In the genomic region with DNA sequence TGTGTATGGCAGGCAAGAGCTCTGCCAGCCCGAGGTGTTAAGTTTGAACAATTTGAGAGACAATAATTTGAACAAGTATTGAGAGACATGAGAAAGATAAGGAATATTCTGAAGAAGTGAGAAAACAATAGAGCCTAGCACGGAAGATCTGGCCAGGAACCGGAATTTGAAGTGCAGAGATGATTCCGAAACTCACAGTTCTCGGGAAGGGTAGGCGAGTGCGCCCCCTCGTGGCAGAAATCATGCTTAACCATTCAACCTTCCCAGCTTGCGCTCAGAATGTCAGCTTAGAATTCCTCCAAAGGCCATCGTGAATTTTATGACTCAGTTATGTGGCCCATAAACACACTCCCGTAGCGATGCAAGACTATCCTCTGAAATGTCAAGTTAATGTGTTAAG, we compare ENCODE assay signal across 8 mouse cellular contexts. TPM values are rescaled to one million over a fixed set of nuclear protein-coding genes. Genes with fewer than 3 reads are reported as not detected.
A peak's percentile ranks its signal among the peaks of the same experiment; 100 is the strongest.
DNase-seq lines count a peak whose midpoint lies in the region; ATAC-seq lines count a peak whose summit lies in the region.

No protein-coding gene starts in this region.

- H3K9ac ChIP-seq in midbrain, embryonic 13.5 days (replicated peaks): no peak overlapping the region

- WGBS in limb, embryonic 10.5 days: 5% methylated on average over 12 of the region's 12 CpGs
- 3% methylated on average over 12 of the region's 12 CpGs for WGBS in midbrain, embryonic 13.5 days

- H3K36me3 ChIP-seq in limb, embryonic 10.5 days: no peaks in the 10 kb centered on the region
- no peaks in the 10 kb centered on the region for H3K36me3 ChIP-seq in midbrain, embryonic 13.5 days

- H3K27ac ChIP-seq in limb, embryonic 10.5 days: no peak overlapping the region; the same call in 1 of the 2 replicates
- no peak overlapping the region for H3K27ac ChIP-seq in midbrain, embryonic 13.5 days

- no peak for ATAC-seq in midbrain, embryonic 13.5 days

- peak; percentile 90 for DNase-seq in adrenal gland, adult 2 months
- peak; percentile 86 for DNase-seq in embryo, embryonic 11 days
- DNase-seq in gastrocnemius, postnatal 4 days (ENCODE audit: low spot score in 2 of 2): peak; percentile 80 to 89
- peak; percentile 65 for DNase-seq in kidney, adult 11 months
- DNase-seq in limb, embryonic 10.5 days (ENCODE audit: low spot score): peak; percentile 94
- DNase-seq in skeletal muscle tissue, adult 2 months (ENCODE audit: low read depth, low spot score): peak; percentile 67
- peak; percentile 59 for DNase-seq in yolk sac, embryonic 10.5 days (ENCODE audit: low spot score)

- no peaks in the 10 kb centered on the region for H3K9me3 ChIP-seq in limb, embryonic 10.5 days (replicated peaks)
- no peaks in the 10 kb centered on the region for H3K9me3 ChIP-seq in midbrain, embryonic 13.5 days

- H3K4me2 ChIP-seq in midbrain, embryonic 13.5 days (replicated peaks): peak overlapping the region; percentile 22; the same call in 1 of the 2 replicates

- peaks cover 39% of the 10 kb centered on the region for H3K27me3 ChIP-seq in limb, embryonic 10.5 days (ENCODE audit: low read depth, poor library complexity, severe bottlenecking)
- H3K27me3 ChIP-seq in midbrain, embryonic 13.5 days: peaks cover 33% of the 10 kb centered on the region

- peaks cover 13% of the 10 kb centered on the region for H3K4me1 ChIP-seq in limb, embryonic 10.5 days
- H3K4me1 ChIP-seq in midbrain, embryonic 13.5 days (replicated peaks): peaks cover 6% of the 10 kb centered on the region

- peak overlapping the region; percentile 29 for H3K4me3 ChIP-seq in limb, embryonic 10.5 days
- H3K4me3 ChIP-seq in midbrain, embryonic 13.5 days (replicated peaks): peak overlapping the region; percentile 10; the same call in 1 of the 2 replicates

RNA-seq across cellular contexts. Expression of gene Zfyve27, which starts 2.4 kb away (rescaled TPM):
- total RNA-seq in adrenal gland, adult 2 months (2021): 10 to 100 TPM; 43.6 to 47.9 TPM
- polyA plus RNA-seq in adrenal gland, adult 2 months (2012; rRNA removed): 37.6 and 49.2 TPM in 2 replicates
- 10 to 100 TPM; 18.6 to 22.3 TPM for total RNA-seq in gastrocnemius, postnatal 4 days (2021)
- polyA plus RNA-seq in limb, embryonic 10.5 days (2016; fragmentation: Nextera tagmentation; extraction: Ambion mirVana): 27.6 and 30.8 TPM in 2 replicates
- polyA plus RNA-seq in midbrain, embryonic 13.5 days (2015; fragmentation: Nextera tagmentation; extraction: Ambion mirVana): 55.8 and 57.6 TPM in 2 replicates

RNA-seq across cellular contexts. Expression of gene Marveld1, which starts 18.9 kb away (rescaled TPM):
- 10 to 100 TPM; 30.0 to 56.7 TPM for total RNA-seq in adrenal gland, adult 2 months (2021)
- 76.2 and 87.1 TPM in 2 replicates for polyA plus RNA-seq in adrenal gland, adult 2 months (2012; rRNA removed)
- 10 to 100 TPM; 33.7 to 34.8 TPM for total RNA-seq in gastrocnemius, postnatal 4 days (2021)
- 5.6 and 5.8 TPM in 2 replicates for polyA plus RNA-seq in limb, embryonic 10.5 days (2016; fragmentation: Nextera tagmentation; extraction: Ambion mirVana)
- polyA plus RNA-seq in midbrain, embryonic 13.5 days (2015; fragmentation: Nextera tagmentation; extraction: Ambion mirVana): 1.1 and 1.7 TPM in 2 replicates

RNA-seq across cellular contexts. Expression of gene Sfrp5, which starts 35.9 kb away (rescaled TPM):
- 1 to 10 TPM; 2.7 to 3.9 TPM for total RNA-seq in adrenal gland, adult 2 months (2021)
- 11.5 and 22.6 TPM in 2 replicates for polyA plus RNA-seq in adrenal gland, adult 2 months (2012; rRNA removed)
- total RNA-seq in gastrocnemius, postnatal 4 days (2021): 1 to 10 TPM; 4.5 to 4.8 TPM
- 0.21 and 2.4 TPM in 2 replicates for polyA plus RNA-seq in limb, embryonic 10.5 days (2016; fragmentation: Nextera tagmentation; extraction: Ambion mirVana)
- polyA plus RNA-seq in midbrain, embryonic 13.5 days (2015; fragmentation: Nextera tagmentation; extraction: Ambion mirVana): 0.11 and 0.17 TPM in 2 replicates

RNA-seq across cellular contexts. Expression of gene Avpi1, which starts 37.3 kb away (rescaled TPM):
- total RNA-seq in adrenal gland, adult 2 months (2021): 100 to 1,000 TPM in 1 of 2 experiments, 10 to 100 TPM in 1; 78.6 to 101 TPM
- polyA plus RNA-seq in adrenal gland, adult 2 months (2012; rRNA removed): 82.3 and 112 TPM in 2 replicates
- 10 to 100 TPM; 11.5 to 11.8 TPM for total RNA-seq in gastrocnemius, postnatal 4 days (2021)
- 22.1 and 25.0 TPM in 2 replicates for polyA plus RNA-seq in limb, embryonic 10.5 days (2016; fragmentation: Nextera tagmentation; extraction: Ambion mirVana)
- polyA plus RNA-seq in midbrain, embryonic 13.5 days (2015; fragmentation: Nextera tagmentation; extraction: Ambion mirVana): 4.9 and 5.1 TPM in 2 replicates

Comparison
In these comparisons a context has a peak if more than half of its experiments do, and no peak if none do; other contexts are left out.
1. RNA of gene Marveld1, which starts 18.9 kb away (polyA plus RNA-seq): 76.2 to 87.1 TPM in adrenal gland, adult 2 months; 5.6 to 5.8 TPM in limb, embryonic 10.5 days and 1.1 to 1.7 TPM in midbrain, embryonic 13.5 days; every median in the first group is over 10 times any median in the second.
2. Peak in every context shown above with its lines, with median percentiles within 50 percentile points of each other: DNase-seq.